Mouse (Mus musculus) ES-Bruce4 (cell line): ENCODE measurements around the gene Rassf3.

Experiments
- CTCF ChIP-seq: IDR thresholded peaks from one replicate; pipeline ENCODE4 v1.8.1; 2011; ENCODE audit warnings: low read depth, low read length
- EP300 ChIP-seq: IDR thresholded peaks from 2 replicates; pipeline ENCODE4 v1.6.1; 2011; ENCODE audit warnings: low read depth, low read length; ENCODE audit not compliant: insufficient read depth

- no peak for TF ChIP-seq EP300
- TF ChIP-seq CTCF, result no peak
These were observed 111.8 kb downstream of the Rassf3 start for GRCm38 (mm10) chr10:121364306-121364705.
